Mouse (Mus musculus) G1E-ER4 (cell line): ENCODE results near the gene Ldlrad3. TPM values are rescaled to one million over a fixed set of nuclear protein-coding genes. Genes with fewer than 3 reads are reported as not detected.

Source experiments
- GATA1 ChIP-seq: IDR thresholded peaks from one replicate; pipeline ENCODE4 v1.8.0; 2012; ENCODE audit warnings: low read length, inconsistent platforms
- polyA plus RNA-seq: library from polyadenylated mRNA; stranded (reverse); fragments of >175 nt; gene quantifications from 2 replicates; pipeline ENCODE4 v1.2.3, GENCODE M21; 2012

Ldlrad3 gene
- polyA plus RNA-seq, 1 experiment: not detected

DNA sequence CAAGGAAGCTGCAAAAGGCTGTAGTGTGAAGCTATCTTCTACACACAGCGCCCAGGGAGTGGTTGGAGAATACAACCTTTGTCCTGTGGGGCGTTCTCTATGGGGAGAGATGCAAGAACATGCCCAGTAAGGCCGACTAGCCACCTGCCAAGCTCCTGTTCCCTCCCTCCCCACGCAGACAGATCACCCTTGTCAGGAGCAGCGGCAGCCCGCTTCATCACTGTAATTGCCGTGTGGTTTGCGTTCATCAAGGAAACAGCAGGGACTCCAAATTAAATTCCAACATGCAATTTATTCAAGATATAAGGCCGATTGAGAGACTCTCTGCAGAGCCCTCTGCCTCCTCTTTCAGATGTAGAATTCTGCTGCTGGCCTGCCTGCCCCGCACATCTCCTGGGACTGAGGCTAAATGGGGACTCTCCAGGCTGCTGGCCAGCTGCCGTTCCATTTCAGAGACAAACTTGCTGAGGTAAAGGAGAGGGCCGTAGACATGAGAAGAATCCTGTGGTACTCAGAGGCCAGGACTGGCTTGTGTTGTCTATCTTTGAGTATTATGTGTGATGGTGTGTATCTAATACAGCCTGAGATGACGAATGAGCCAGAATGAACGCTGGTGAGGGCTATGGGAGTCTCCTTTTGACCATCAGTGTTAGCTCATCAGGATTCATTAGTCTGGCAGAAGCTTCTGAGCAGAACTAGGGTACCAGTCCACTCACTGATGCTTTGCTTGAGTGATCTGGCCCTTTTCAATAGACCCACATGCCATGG, 253.8 kb downstream of the Ldlrad3 start:
- no peak for TF ChIP-seq GATA1

DNA sequence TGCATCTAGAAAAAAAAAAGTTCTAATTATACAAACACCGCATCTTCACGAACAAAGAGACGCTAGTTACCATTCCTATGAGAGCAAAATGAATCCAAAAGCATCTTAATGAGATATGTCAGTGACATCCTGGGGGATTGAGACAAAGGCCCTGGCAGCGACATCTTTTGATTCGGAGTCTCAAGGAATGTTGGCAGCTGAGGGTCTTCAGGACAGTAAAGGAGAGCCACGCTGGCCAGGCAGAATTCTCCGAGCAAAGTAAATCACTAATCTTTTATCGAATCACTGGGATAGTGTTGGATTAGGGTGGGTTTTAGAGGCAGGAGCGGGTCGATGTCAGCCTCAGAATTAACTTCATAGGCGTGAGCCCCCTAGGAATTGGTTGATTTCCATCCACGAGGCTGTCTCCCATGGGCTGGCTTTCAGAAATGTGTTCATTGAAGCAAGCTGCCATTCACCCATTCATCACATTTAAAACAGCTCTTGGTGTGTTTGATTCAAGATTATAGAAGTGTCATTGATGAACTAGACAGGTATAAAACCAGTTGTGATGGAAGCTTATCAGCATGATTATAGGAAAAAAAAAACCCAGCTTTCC, 260.5 kb downstream of the Ldlrad3 start:
- TF ChIP-seq GATA1: no peak

DNA sequence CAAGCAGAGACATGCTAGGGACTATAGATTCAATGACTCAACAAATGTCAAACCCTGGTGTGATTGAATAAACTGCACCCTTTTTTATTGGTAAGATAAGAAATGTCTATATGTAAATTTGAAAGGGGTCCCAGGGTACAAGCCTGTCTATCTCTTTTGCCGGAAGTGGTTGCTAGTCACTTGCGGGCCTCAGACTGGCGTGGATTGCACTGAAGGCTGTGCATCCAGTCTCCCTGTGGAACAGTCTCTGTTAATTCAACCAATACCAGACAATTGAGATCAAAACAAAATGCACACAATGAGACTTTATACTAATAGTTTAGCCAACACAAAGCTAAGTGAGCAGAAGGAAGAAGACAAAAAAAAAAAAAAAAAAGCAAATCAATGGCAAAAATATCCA, 261.0 kb downstream of the Ldlrad3 start:
- no peak for TF ChIP-seq GATA1

DNA sequence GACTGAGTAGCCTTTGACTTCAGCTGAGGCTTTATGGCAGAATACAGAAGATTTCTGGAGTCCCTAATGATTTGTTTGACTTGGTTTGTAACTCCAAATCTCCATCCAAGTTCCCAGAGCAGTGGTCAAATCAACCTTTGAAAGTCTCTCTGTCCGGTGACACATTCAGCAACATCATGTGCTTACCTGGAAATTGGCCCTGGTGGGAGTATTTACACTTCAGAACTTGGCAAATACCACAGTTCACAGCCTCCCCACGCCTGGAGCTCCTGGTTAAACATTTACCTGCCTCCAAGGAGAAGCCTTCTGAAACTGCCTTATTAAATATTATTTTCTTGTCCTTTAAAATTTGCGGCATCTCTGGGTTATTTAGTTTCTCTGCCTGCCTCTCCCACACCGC, 263.0 kb downstream of the Ldlrad3 start:
- TF ChIP-seq GATA1: no peak

DNA sequence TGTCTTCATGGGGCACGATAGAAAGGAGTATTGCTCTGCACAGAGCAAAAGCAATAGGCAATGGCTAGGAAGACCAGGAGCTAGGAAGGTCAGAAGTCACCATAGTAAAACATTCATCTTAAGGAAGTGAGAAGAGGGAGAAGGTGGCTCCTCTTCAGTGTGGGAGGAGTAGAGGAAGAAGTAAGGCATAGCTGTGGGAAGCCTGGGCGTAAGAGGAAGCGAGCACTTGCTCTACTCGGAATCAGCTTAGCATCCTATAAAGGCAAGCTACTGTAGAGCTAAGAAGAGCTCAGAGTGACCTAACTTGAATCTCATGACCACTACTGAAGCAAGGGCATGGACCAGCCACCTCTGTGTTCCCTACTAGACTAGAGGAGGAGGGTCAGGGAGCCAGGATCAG, 263.9 kb downstream of the Ldlrad3 start:
- TF ChIP-seq GATA1: no peak

DNA sequence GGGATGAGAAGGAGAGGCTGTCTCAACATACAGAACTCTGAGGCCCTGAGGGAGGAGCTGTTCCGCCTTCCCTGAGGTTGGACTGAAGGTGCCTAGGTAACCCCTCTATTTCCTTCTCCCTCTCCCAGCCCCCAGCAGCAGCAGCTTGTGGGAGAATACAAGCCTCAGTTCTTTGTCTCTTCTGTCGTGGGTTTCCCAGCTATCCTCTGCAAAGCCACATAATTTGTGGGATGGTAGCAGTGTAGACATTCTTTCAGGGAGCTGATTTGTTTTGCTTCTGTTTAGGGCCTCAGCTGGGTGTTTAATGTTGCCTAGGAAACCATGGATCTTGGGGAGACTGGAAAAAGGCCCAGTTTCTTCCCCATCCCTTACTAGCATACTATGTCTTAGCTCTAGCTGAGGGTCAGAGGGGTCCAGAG, 266.0 kb downstream of the Ldlrad3 start:
- no peak for TF ChIP-seq GATA1

DNA sequence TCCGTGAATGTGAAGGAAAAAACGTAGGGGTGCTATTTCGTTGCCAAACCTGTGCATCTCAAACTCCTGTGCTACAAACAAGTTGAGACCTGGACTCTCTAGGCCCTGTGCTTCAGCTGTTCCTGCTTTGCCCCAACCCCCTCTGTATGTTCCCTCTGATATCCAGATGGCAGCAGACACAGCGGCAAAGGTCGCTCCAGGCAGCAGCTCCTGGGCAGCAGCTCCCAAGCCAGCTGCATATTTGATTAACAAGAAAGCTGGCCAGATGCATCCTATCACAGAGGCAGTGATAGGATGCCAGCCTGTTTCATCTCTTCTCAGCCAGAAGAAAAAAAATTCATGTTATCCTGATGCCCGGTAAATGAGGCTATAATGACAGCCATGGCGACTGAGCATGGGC, 267.7 kb downstream of the Ldlrad3 start:
- no peak for TF ChIP-seq GATA1

DNA sequence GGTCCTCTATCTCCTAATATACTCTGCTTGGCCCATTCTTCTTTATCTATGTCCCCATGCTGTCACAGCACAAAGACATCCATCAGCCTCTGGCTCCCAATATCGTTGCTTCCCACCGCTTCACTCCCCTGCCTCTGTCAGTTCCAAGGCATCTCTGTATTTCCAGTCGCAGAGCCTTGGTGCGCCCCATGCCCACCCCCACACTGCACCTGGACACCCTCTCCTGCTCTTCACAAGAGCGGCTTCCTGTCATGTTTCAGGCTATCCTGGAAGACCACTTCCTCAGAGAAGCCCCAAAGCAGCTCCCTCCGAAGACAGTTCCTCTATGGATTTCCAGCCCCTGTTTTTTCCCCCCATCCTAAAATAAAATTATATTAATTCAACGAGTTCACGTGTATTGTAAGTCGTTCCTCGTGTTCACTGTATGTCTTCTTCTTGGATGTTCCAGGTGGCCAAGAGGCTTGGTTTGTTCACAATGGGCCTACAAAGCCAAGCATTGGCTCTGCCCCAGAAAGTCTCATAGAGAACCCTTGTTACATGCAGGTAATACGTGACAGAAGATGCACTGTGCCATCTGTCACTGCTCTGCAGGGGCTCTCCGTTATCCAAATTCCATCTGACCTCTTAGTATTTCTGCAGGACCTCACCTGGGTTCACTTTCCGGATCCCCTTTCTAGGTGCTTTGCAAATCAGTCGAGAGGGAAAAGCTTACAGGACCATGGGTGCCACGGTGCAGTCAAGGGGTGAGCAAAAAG, 276.7 kb downstream of the Ldlrad3 start:
- TF ChIP-seq GATA1: no peak

DNA sequence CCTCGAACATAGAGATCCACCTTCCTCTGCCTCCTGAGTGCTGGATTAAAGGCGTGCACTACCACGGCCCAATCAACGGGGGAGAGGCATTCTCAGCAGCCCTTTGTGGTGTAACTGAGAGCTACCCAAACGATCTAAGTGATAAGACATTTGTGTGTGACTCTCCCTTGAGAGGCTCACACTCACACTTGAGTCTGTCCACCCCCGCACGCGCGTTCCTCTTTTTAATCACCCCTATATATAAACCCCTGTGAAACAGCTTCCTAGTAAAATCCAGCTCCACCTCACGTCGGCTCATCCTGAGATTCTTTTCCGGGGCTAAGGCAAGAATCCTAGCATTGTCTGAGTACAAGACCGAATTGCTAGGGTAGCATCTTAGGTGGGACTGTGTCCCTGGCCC, 277.4 kb downstream of the Ldlrad3 start:
- no peak for TF ChIP-seq GATA1

DNA sequence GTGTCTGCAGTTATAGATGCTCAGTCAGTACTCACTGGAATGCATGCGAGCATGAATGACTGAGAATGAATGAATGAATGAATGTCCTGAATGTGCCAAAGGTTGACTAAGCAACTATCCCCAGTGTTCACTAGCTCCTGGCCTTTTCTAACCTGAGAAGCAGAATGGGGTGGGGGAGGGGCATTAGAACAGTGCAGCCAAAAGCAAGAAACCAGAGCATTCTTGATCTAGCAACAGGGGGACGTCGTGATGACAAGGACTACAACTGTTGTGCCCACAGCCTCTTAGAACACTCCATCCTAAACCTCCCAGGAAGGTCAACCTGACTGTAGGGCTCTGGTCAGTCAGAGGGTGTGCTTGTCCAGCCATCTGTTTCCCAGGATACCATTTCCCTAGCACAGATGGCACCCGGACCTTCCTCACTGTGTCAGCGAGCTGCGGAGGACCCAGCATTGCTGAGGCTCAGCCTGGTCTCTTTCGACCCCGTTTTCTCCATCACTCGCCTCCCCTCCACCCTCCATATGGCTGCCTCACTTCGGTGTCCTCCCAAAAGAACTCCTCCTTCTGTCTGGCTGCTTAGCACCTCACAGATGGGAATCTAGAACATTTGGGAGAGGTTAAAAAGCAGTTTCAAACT, 278.7 kb downstream of the Ldlrad3 start:
- TF ChIP-seq GATA1: no peak

DNA sequence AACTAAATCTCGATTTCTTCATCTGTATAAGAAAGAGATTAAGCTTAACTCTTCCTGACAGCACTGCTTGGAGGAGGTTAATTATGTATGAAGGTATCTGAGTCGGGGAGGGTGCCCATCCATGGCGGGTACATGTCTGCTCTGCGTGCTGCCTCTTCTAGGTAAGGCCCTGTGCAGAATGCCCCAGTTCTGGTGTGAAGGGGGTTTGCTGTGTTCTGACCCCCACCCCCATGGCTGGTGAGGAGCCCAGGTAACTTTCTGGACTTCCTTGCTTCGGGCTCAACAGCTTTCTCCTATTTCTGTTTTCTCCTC, 279.9 kb downstream of the Ldlrad3 start:
- no peak for TF ChIP-seq GATA1

DNA sequence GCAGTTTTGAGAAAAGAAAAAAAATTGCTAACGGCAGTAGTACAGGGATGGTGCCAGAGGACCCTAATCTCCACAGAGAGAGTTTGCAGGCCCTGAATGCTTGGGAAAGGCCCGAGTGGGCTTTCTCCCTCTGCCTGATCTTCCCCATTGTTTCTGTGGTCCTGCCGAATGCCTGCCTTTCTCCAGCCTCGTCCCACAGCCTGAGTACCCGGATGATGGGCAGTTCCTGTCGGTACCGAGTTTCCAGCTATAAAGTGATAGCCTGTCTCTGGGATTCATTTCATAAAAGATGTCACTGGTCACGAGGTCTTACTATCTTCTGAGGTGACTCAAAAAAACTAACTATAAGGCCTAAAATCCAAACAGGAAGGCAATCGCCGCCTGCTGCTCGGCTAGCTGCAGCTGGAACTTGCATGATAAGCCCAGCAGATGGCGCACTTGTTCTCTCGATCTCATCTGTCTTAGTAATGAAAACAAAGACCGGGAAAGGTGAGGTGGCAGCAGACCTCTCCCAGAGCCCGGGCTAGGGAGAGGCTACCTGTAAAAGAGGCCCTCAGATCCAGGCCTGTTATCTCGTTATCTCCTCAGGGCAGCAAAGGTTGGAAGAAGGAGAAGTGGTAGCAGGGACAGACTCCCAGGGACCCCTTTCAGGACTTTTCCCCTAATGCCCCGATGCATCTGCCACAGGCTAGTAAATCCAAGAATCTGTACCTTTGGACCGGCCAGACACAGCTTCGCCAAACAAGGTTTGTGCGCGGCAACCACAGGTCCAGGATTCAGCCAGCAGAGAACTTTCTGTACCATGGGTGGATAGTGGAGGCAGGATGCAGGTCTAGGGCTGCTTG, 280.4 kb downstream of the Ldlrad3 start:
- TF ChIP-seq GATA1: no peak

DNA sequence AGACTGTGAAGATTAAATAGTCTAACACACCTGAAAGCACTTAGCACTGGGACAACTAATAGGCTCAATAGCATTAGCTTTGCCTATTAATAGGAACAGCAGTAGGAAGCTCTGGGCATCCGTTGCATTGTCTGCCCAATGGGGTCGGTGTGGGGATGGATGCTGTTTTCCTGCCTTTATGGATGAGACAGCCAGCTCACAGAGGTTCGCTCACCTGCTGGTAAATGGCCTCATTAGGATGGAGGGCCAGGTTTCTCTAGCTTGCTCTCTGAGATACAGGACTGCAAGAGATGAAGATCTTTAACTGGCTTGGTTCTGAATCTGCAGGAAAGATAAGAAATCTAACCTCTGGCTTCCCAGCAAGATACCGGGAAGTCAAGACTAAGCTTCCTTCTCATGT, 284.0 kb downstream of the Ldlrad3 start:
- TF ChIP-seq GATA1: no peak

Other genes with a start within 250 kb of the Ldlrad3 start
- 35.5 and 41.8 TPM in 2 replicates for gene Trim44, start 221.4 kb upstream of the Ldlrad3 start, polyA plus RNA-seq